Mouse (Mus musculus): ENCODE measurements around the gene Il17rc.

Gene Il17rc

GRCm38 (mm10) chr6:113455007-113455406 lies 16.2 kb upstream of the Il17rc start:
- DNase-seq (ENCODE audit: low spot score in 2 of 2), result no peak

- no peak for DNase-seq (ENCODE audit: low spot score in 2 of 2)
Measured at GRCm38 (mm10) chr6:113457952-113458534, 13.2 kb upstream of the Il17rc start, which contains the start of gene Il17re. Gene Il17re (plus strand): TSS chr6:113458484.

- DNase-seq (ENCODE audit: low spot score in 2 of 2), result no peak
Measured at GRCm38 (mm10) chr6:113458635-113459034, 12.6 kb upstream of the Il17rc start.

GRCm38 (mm10) chr6:113464040-113464439 lies 7.2 kb upstream of the Il17rc start:
- no peak for DNase-seq (ENCODE audit: low spot score in 2 of 2)

GRCm38 (mm10) chr6:113465602-113466001 lies 5.6 kb upstream of the Il17rc start:
- no peak for DNase-seq (ENCODE audit: low spot score in 2 of 2)

GRCm38 (mm10) chr6:113468512-113468911 lies 2.7 kb upstream of the Il17rc start:
- DNase-seq (ENCODE audit: low spot score in 2 of 2), result no peak

GRCm38 (mm10) chr6:113469021-113469420 lies 2.2 kb upstream of the Il17rc start:
- DNase-seq (ENCODE audit: low spot score in 2 of 2), result peak; percentile 74 to 86

- peak; percentile 65 to 84 for DNase-seq (ENCODE audit: low spot score in 2 of 2)
Measured at GRCm38 (mm10) chr6:113469432-113469831, 1.8 kb upstream of the Il17rc start.

- no peak for DNase-seq (ENCODE audit: low spot score in 2 of 2)
Measured at GRCm38 (mm10) chr6:113472061-113472460, 834 bp downstream of the Il17rc start.

- no peak for DNase-seq (ENCODE audit: low spot score in 2 of 2)
Measured at GRCm38 (mm10) chr6:113473246-113473645, 2.0 kb downstream of the Il17rc start.

- no peak for DNase-seq (ENCODE audit: low spot score in 2 of 2)
Measured at GRCm38 (mm10) chr6:113473715-113474114, 2.5 kb downstream of the Il17rc start.

GRCm38 (mm10) chr6:113477353-113477752 lies 6.1 kb downstream of the Il17rc start:
- no peak for DNase-seq (ENCODE audit: low spot score in 2 of 2)

GRCm38 (mm10) chr6:113478906-113479305 lies 7.7 kb downstream of the Il17rc start:
- no peak for DNase-seq (ENCODE audit: low spot score in 2 of 2)

- DNase-seq (ENCODE audit: low spot score in 2 of 2), result no peak
Measured at GRCm38 (mm10) chr6:113480555-113481373, 9.5 kb downstream of the Il17rc start.

- no peak for DNase-seq (ENCODE audit: low spot score in 2 of 2)
Measured at GRCm38 (mm10) chr6:113482477-113483099, 11.4 kb downstream of the Il17rc start.

GRCm38 (mm10) chr6:113483100-113483615 lies 11.9 kb downstream of the Il17rc start, which contains the start of gene Creld1:
Gene Creld1 (plus strand): TSS chr6:113483297.
- DNase-seq (ENCODE audit: low spot score in 2 of 2), result peak; percentile 92 to 93

- DNase-seq (ENCODE audit: low spot score in 2 of 2), result no peak
Measured at GRCm38 (mm10) chr6:113483729-113484128, 12.5 kb downstream of the Il17rc start.

GRCm38 (mm10) chr6:113487125-113487576 lies 15.9 kb downstream of the Il17rc start:
- DNase-seq (ENCODE audit: low spot score in 2 of 2), result no peak

GRCm38 (mm10) chr6:113489410-113489809 lies 18.2 kb downstream of the Il17rc start:
- DNase-seq (ENCODE audit: low spot score in 2 of 2), result no peak

GRCm38 (mm10) chr6:113492101-113492864 lies 21.1 kb downstream of the Il17rc start:
- DNase-seq (ENCODE audit: low spot score in 2 of 2), result no peak

- DNase-seq (ENCODE audit: low spot score in 2 of 2), result peak; percentile 80 to 92
Measured at GRCm38 (mm10) chr6:113494258-113494788, 23.1 kb downstream of the Il17rc start.

All from spleen, postnatal 4 days (tissue).